Mouse (Mus musculus) neural tube, postnatal 0 days (tissue): Measurements from ENCODE around the gene Mycl. TPM values are rescaled to one million over a fixed set of nuclear protein-coding genes. Genes with fewer than 3 reads are reported as not detected.

Source experiments
- polyA plus RNA-seq: library from polyadenylated mRNA; unstranded; fragments of >200 nt; fragmentation: Nextera tagmentation; extraction: Ambion mirVana; gene quantifications from 2 replicates; pipeline ENCODE4 v1.2.1, GENCODE M21; 2015

Mycl gene
- 27.1 and 28.1 TPM in 2 replicates for polyA plus RNA-seq

DNA sequence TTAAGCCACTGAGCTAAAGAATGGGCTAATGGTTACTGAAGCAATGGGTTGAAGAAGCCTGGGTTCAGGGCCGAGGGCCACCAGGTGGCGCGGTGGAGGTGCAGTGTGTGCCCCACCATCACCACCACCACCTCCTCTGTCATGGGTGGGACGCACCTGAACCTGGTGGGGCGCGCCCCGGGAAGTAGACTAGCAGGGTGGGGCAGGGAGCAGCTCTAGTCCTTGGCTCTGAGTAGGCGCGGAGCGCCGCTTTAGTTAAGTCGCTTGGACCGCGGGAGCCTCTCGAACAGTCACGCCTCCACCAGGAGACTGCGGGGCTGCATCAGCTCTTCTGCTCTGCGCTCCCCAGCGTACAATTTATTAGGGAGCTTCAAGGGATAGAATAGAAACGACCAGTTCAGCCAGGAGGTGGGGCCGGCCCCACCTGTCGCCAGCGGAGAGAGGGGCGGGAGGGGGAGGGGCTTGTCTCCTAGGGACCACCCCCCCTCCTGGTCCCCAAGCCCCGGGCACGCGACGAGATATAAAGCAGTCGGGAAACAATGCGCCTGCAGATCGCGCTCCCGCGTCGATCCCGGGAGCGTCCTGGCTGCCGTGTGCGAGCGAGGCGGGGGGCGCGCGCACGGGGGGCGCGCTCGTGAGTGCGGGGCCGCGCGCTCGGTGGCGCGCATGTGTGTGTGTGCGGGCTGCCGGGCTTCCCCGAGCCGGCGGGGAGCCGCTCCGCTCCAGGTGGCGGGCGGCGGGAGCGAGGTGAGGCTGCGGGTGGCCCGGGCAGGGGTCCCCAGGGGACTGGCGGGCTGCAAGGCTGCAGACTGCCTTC is at the start of gene Mycl:
Mycl (plus strand) TSS at position 249 of the 817 bp plus-strand sequence.

GRCm38 (mm10) chr4:122961100-122961567 is 34.3 kb upstream of the Mycl start, which contains the start of gene Mfsd2a:
Mfsd2a (minus strand) TSS chr4:122961188.

GRCm38 (mm10) chr4:123016451-123016957 is 21.1 kb downstream of the Mycl start, which contains the start of gene Trit1:
Trit1 (plus strand) TSS chr4:123016597.

Other genes with a start within 250 kb of the Mycl start
- 91.3 and 98.1 TPM in 2 replicates for gene Ppt1, start 159.4 kb upstream of the Mycl start, polyA plus RNA-seq
- 55.8 and 60.4 TPM in 2 replicates for gene Cap1, start 109.6 kb upstream of the Mycl start, polyA plus RNA-seq
- 32.7 and 37.5 TPM in 2 replicates for gene Mfsd2a, start 34.5 kb upstream of the Mycl start, polyA plus RNA-seq
- gene Trit1, start 20.9 kb downstream of the Mycl start, polyA plus RNA-seq = 17.7 and 19.5 TPM in 2 replicates
- gene Bmp8b, start 109.5 kb downstream of the Mycl start, polyA plus RNA-seq = 0.43 and 0.48 TPM in 2 replicates
- gene Oxct2b, start 120.6 kb downstream of the Mycl start, polyA plus RNA-seq = 1.0 and 1.2 TPM in 2 replicates
- gene Ppie, start 144.3 kb downstream of the Mycl start, polyA plus RNA-seq = 39.8 and 41.7 TPM in 2 replicates
- 62.2 and 66.7 TPM in 2 replicates for gene Hpcal4, start 187.6 kb downstream of the Mycl start, polyA plus RNA-seq
- gene Nt5c1a, start 205.9 kb downstream of the Mycl start, polyA plus RNA-seq = 0.43 and 0.62 TPM in 2 replicates
- 4.1 and 4.3 TPM in 2 replicates for gene Heyl, start 237.9 kb downstream of the Mycl start, polyA plus RNA-seq